Mouse (Mus musculus) left cerebral cortex, postnatal 25 days (tissue): ENCODE measurements around the gene Stum. TPM values are rescaled to one million over a fixed set of nuclear protein-coding genes. Genes with fewer than 3 reads are reported as not detected.

Experiments used
- DNase-seq, 2 experiments: peaks; one replicate each; pipeline ENCODE4 v3.0.0; 2022; ENCODE audit warnings: low spot score in 2 of 2, mixed read lengths in 1 of 2
- intact Hi-C: fragments of 180-260 bp; cut with DNase I; formaldehyde crosslinking; loops from one replicate; pipeline ENCODE4 v1.15.1; 2025
- total RNA-seq, 2 experiments: library from RNA; stranded (reverse); gene quantifications; 2 replicates each; pipeline ENCODE4 v1.2.3; 2021

Stum gene
- total RNA-seq, 2 experiments from 2014 or later = 157 to 180 TPM

- DNase-seq = no peak
- intact Hi-C loops = loop anchor here (1.0 kb wide), 3 partner anchors 45 to 329 kb away; no protein-coding TSS in a partner anchor
These were observed 48.4 kb downstream of the Stum start for GRCm38 (mm10) chr1:180434925-180435324.

- DNase-seq = peak; percentile 74 to 83
- intact Hi-C loops = loop anchor here (1.0 kb wide), 3 partner anchors 46 to 330 kb away; no protein-coding TSS in a partner anchor
These were observed 49.3 kb downstream of the Stum start for GRCm38 (mm10) chr1:180433796-180434566.

GRCm38 (mm10) chr1:180433098-180433538 lies 50.2 kb downstream of the Stum start:
- intact Hi-C loops = no loop called here
- no peak for DNase-seq

- intact Hi-C loops = no loop called here
- peak in 1 of 2 experiments; percentile 49 for DNase-seq
These were observed 51.5 kb downstream of the Stum start for GRCm38 (mm10) chr1:180431833-180432232.

- intact Hi-C loops = loop anchor here (5.0 to 10.0 kb wide), 2 partner anchors 137 to 255 kb away; partner anchors contain the start of gene Parp1
- no peak for DNase-seq
These were observed 53.5 kb downstream of the Stum start for GRCm38 (mm10) chr1:180429819-180430218.

- DNase-seq = no peak
- intact Hi-C loops = loop anchor here (5.0 to 10.0 kb wide), 2 partner anchors 138 to 254 kb away; partner anchors contain the start of gene Parp1
These were observed 54.4 kb downstream of the Stum start for GRCm38 (mm10) chr1:180428871-180429270.

GRCm38 (mm10) chr1:180428101-180428712 lies 55.1 kb downstream of the Stum start:
- DNase-seq = peak; percentile 68 to 72
- intact Hi-C loops = loop anchor here (5.0 to 10.0 kb wide), 2 partner anchors 139 to 253 kb away; partner anchors contain the start of gene Parp1

- DNase-seq = peak; percentile 64 to 82
- intact Hi-C loops = loop anchor here (5.0 to 10.0 kb wide), 2 partner anchors 140 to 253 kb away; partner anchors contain the start of gene Parp1
These were observed 55.6 kb downstream of the Stum start for GRCm38 (mm10) chr1:180427685-180428084.

GRCm38 (mm10) chr1:180426405-180426804 lies 56.9 kb downstream of the Stum start:
- no peak for DNase-seq
- intact Hi-C loops = loop anchor here (5.0 to 10.0 kb wide), 2 partner anchors 141 to 252 kb away; partner anchors contain the start of gene Parp1

GRCm38 (mm10) chr1:180423931-180424330 lies 59.4 kb downstream of the Stum start:
- DNase-seq = no peak
- intact Hi-C loops = loop anchor here (2.0 to 10.0 kb wide), 2 partner anchors 155 to 249 kb away; no protein-coding TSS in a partner anchor

GRCm38 (mm10) chr1:180423008-180423639 lies 60.2 kb downstream of the Stum start:
- intact Hi-C loops = loop anchor here (2.0 to 10.0 kb wide), 2 partner anchors 154 to 248 kb away; no protein-coding TSS in a partner anchor
- DNase-seq = no peak

- DNase-seq = peak; percentile 74 to 81
These were observed 61.1 kb downstream of the Stum start for GRCm38 (mm10) chr1:180422076-180422828.

GRCm38 (mm10) chr1:180421165-180421909 lies 62.0 kb downstream of the Stum start:
- intact Hi-C loops = loop anchor here (10.0 kb wide), 1 partner anchor 247 kb away; no protein-coding TSS in a partner anchor
- no peak for DNase-seq

More at GRCm38 (mm10) chr1:180422076-180422828, 61.1 kb downstream of the Stum start:
- intact Hi-C loops = loop anchor here (2.0 to 10.0 kb wide), 2 partner anchors 153 to 247 kb away; no protein-coding TSS in a partner anchor

- DNase-seq = peak in 1 of 2 experiments; percentile 63
- intact Hi-C loops = loop anchor here (10.0 kb wide), 1 partner anchor 246 kb away; no protein-coding TSS in a partner anchor
These were observed 62.7 kb downstream of the Stum start for GRCm38 (mm10) chr1:180420496-180421164.

- intact Hi-C loops = no loop called here
These were observed 64.2 kb downstream of the Stum start for GRCm38 (mm10) chr1:180419059-180419458.

GRCm38 (mm10) chr1:180417118-180417517 lies 66.2 kb downstream of the Stum start:
- no peak for DNase-seq
- intact Hi-C loops = no loop called here

More at GRCm38 (mm10) chr1:180419059-180419458, 64.2 kb downstream of the Stum start:
- no peak for DNase-seq

- intact Hi-C loops = no loop called here
- DNase-seq = no peak
These were observed 67.5 kb downstream of the Stum start for GRCm38 (mm10) chr1:180415836-180416235.
